In the genomic region with DNA sequence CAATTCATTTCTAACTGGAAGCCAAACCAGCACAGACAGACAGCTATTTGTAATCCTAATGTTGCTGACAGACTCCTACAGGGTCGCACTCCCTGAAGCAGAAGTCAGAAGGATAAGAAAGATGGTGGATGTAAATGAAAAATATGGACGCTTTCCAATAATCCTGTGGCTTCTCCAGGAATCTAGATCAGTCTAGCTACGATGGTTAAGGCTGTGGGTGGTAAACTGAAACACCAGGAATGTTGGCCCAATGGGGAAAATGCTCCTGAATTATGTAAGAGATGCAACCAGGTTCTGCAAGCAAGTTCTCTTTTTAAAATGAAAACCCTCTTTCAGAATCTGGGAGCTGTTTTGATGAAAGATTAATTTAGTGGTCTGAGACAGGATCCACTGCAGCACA, we compare ENCODE assay signal across 14 mouse cellular contexts. TPM values are rescaled to one million over a fixed set of nuclear protein-coding genes. Genes with fewer than 3 reads are reported as not detected.
DNase-seq lines count a peak whose midpoint lies in the region; ATAC-seq lines count a peak whose summit lies in the region.
"Had no signal": no experiment of that assay in that cellular context is flagged by ENCODE, and none has a peak within 500 bp of the region (broad histone marks: within the 10 kb centered on the region; RNA-seq: fewer than 3 reads in every experiment).

No protein-coding gene starts in this region.

- no peaks in the 10 kb centered on the region for H3K27me3 ChIP-seq in heart, embryonic 11.5 days (ENCODE audit: control insufficient read depth, insufficient read depth, low read length)
- H3K27me3 ChIP-seq in kidney, embryonic 16.5 days (ENCODE audit: insufficient read depth, low read length): no peaks in the 10 kb centered on the region
- no peaks in the 10 kb centered on the region for H3K27me3 ChIP-seq in embryonic facial prominence, embryonic 15.5 days
- H3K27me3 ChIP-seq: forebrain, embryonic 13.5 days had no signal

- 64% methylated on average over 3 of the region's 3 CpGs for WGBS in heart, embryonic 11.5 days (ENCODE audit: insufficient replicate concordance)
- 64% methylated on average over 3 of the region's 3 CpGs for WGBS in kidney, embryonic 16.5 days
- WGBS in embryonic facial prominence, embryonic 15.5 days: 28% methylated on average over 3 of the region's 3 CpGs

- ATAC-seq in heart, embryonic 11.5 days (replicated peaks; ENCODE audit: insufficient number of reproducible peaks, low FRiP score, low TSS enrichment): no peak
- no peak for ATAC-seq in kidney, embryonic 16.5 days (ENCODE audit: low FRiP score, low TSS enrichment)
- no peak for ATAC-seq in embryonic facial prominence, embryonic 15.5 days (ENCODE audit: insufficient number of reproducible peaks, low FRiP score, low TSS enrichment, low read depth)
- ATAC-seq: forebrain, embryonic 13.5 days had no signal

- H3K27ac ChIP-seq in heart, embryonic 11.5 days (ENCODE audit: low read depth, low read length): no peak overlapping the region
- peak overlapping the region; percentile 17; the same call in 1 of the 2 replicates for H3K27ac ChIP-seq in kidney, embryonic 16.5 days (ENCODE audit: low read length)
- peak overlapping the region; percentile 66 for H3K27ac ChIP-seq in embryonic facial prominence, embryonic 15.5 days (replicated peaks)
- H3K27ac ChIP-seq: forebrain, embryonic 13.5 days had no signal

- H3K9ac ChIP-seq in heart, embryonic 11.5 days (ENCODE audit: low read depth, low read length): no peak overlapping the region
- H3K9ac ChIP-seq in kidney, embryonic 16.5 days (replicated peaks; ENCODE audit: low read length): no peak overlapping the region
- H3K9ac ChIP-seq in embryonic facial prominence, embryonic 15.5 days: no peak overlapping the region
- H3K9ac ChIP-seq: forebrain, embryonic 13.5 days had no signal

- no peak overlapping the region for H3K4me3 ChIP-seq in heart, embryonic 11.5 days (ENCODE audit: low read depth, low read length)
- H3K4me3 ChIP-seq in kidney, embryonic 16.5 days (ENCODE audit: low read length): no peak overlapping the region
- H3K4me3 ChIP-seq in embryonic facial prominence, embryonic 15.5 days (replicated peaks): no peak overlapping the region
- H3K4me3 ChIP-seq: forebrain, embryonic 13.5 days had no signal

- H3K4me2 ChIP-seq in heart, embryonic 11.5 days: no peak overlapping the region
- no peak overlapping the region for H3K4me2 ChIP-seq in kidney, embryonic 16.5 days (replicated peaks; ENCODE audit: low read depth, low read length)
- H3K4me2 ChIP-seq in embryonic facial prominence, embryonic 15.5 days (replicated peaks): no peak overlapping the region
- H3K4me2 ChIP-seq: forebrain, embryonic 13.5 days; midbrain, embryonic 11.5 days had no signal

- peak; percentile 50 for DNase-seq in heart, adult 11 months
- DNase-seq in kidney, postnatal 25 days: no peak
- DNase-seq in 3T3-L1 (ENCODE audit: low read depth, low spot score): peak; percentile 94
- DNase-seq in adrenal gland, postnatal 4 days (ENCODE audit: low spot score in 2 of 2): no peak
- no peak for DNase-seq in cerebellum, adult 18-20 months
- DNase-seq: gastrocnemius, postnatal 25 days; retina, postnatal 1 day had no signal

- peaks cover 4% of the 10 kb centered on the region; the same call in 1 of the 2 replicates for H3K9me3 ChIP-seq in heart, embryonic 11.5 days (replicated peaks; ENCODE audit: control insufficient read depth, low read length)
- peaks cover 6% of the 10 kb centered on the region; the same call in 1 of the 2 replicates for H3K9me3 ChIP-seq in kidney, embryonic 16.5 days (ENCODE audit: low read length)
- no peaks in the 10 kb centered on the region for H3K9me3 ChIP-seq in embryonic facial prominence, embryonic 15.5 days (replicated peaks)
- H3K9me3 ChIP-seq: forebrain, embryonic 13.5 days had no signal

- H3K4me1 ChIP-seq in heart, embryonic 11.5 days (ENCODE audit: control insufficient read depth, insufficient read depth, low read length): peaks cover 38% of the 10 kb centered on the region
- H3K4me1 ChIP-seq in kidney, embryonic 16.5 days (ENCODE audit: insufficient read depth, low read length): peaks cover 16% of the 10 kb centered on the region; the same call in 1 of the 2 replicates
- peaks cover 37% of the 10 kb centered on the region for H3K4me1 ChIP-seq in embryonic facial prominence, embryonic 15.5 days

- H3K36me3 ChIP-seq in heart, embryonic 11.5 days (ENCODE audit: control insufficient read depth, insufficient read depth, low read length): no peaks in the 10 kb centered on the region
- no peaks in the 10 kb centered on the region for H3K36me3 ChIP-seq in kidney, embryonic 16.5 days (ENCODE audit: insufficient read depth, low read length)
- H3K36me3 ChIP-seq in embryonic facial prominence, embryonic 15.5 days: no peaks in the 10 kb centered on the region

RNA-seq across cellular contexts. Expression of a gene that starts 35.1 kb away (rescaled TPM):
- 58.4 and 72.9 TPM in 2 replicates for polyA plus RNA-seq in heart, embryonic 11.5 days (2014; fragmentation: Nextera tagmentation; extraction: Ambion mirVana)
- polyA plus RNA-seq in kidney, embryonic 16.5 days (2015; fragmentation: Nextera tagmentation; extraction: Ambion mirVana): 22.1 and 24.5 TPM in 2 replicates
- 16.6 TPM in 2 replicates for polyA plus RNA-seq in embryonic facial prominence, embryonic 15.5 days (2015; fragmentation: Nextera tagmentation; extraction: Ambion mirVana)
- total RNA-seq in adrenal gland, postnatal 4 days (2021): 10 to 100 TPM; 11.8 to 14.6 TPM
- total RNA-seq: MEL had no signal
- polyA plus RNA-seq: C2C12 had no signal

Comparison
In these comparisons a context has a peak if more than half of its experiments do, and no peak if none do; other contexts are left out.
1. DNase-seq: peak in heart, adult 11 months (single experiment) and 3T3-L1 (single experiment); none in kidney, postnatal 25 days (0 of 2), adrenal gland, postnatal 4 days (0 of 2) and cerebellum, adult 18-20 months (0 of 2).